Mouse (Mus musculus) bone marrow, adult 2 months (tissue): ENCODE measurements around the gene Ephb2. TPM values are rescaled to one million over a fixed set of nuclear protein-coding genes. Genes with fewer than 3 reads are reported as not detected.

Experiments used
- H3K27ac ChIP-seq: fragments of 200-500 bp; 2 replicates; pipeline ENCODE4 v1.5.1; 2012; ENCODE audit warnings: low read depth, mild to moderate bottlenecking, control low read depth, inconsistent platforms, low read length; ENCODE audit not compliant: control insufficient read depth, poor library complexity, insufficient read depth
- H3K4me1 ChIP-seq: fragments of 200-500 bp; 2 replicates; pipeline ENCODE4 v1.6.1; 2011; ENCODE audit warnings: low read length; ENCODE audit not compliant: control insufficient read depth, insufficient read depth
- H3K4me3 ChIP-seq: fragments of 200-500 bp; replicated peaks from 2 replicates; pipeline ENCODE3; 2011; ENCODE audit warnings: mild to moderate bottlenecking, low read depth, low read length, control low read depth; ENCODE audit not compliant: control insufficient read depth
- CTCF ChIP-seq: fragments of 200-500 bp; IDR thresholded peaks from 2 replicates; pipeline ENCODE4 v1.5.1; 2011; ENCODE audit warnings: low read length, control low read depth; ENCODE audit not compliant: control insufficient read depth, insufficient read depth
- POLR2A ChIP-seq: fragments of 200-500 bp; IDR thresholded peaks from 2 replicates; pipeline ENCODE4 v1.6.1; 2011; ENCODE audit warnings: low read depth, mild to moderate bottlenecking, control low read depth, low read length, borderline replicate concordance; ENCODE audit not compliant: control insufficient read depth
- whole genome bisulfite sequencing: fragments of 180-500 bp; shearing (Covaris S2); methylation state at CpG from one replicate; pipeline ENCODE4 v1.1.7; 2018; 5-methylcytosine and 5-hydroxymethylcytosine counted together
- polyA plus RNA-seq: library from polyadenylated mRNA; stranded (reverse); fragments of >200 nt; gene quantifications from 2 replicates; pipeline ENCODE4 v1.2.4, GENCODE M21; 2011; ENCODE audit warnings: low replicate concordance; ENCODE audit not compliant: missing spikeins, insufficient read depth, insufficient read length

Ephb2 gene
- polyA plus RNA-seq, 1 experiment = 5.1 TPM

GRCm38 (mm10) chr4:136678480-136678879, 157.3 kb downstream of the Ephb2 start:
- Histone ChIP-seq H3K4me3 (no peak overlapping the region), H3K4me1 (no peaks in the 10 kb centered on the region), H3K27ac (no peak overlapping the region)
- TF ChIP-seq CTCF (peak; percentile 94), POLR2A (no peak)
- 0% methylated on average over 3 of the region's 3 CpGs for WGBS

GRCm38 (mm10) chr4:136675439-136675838, 160.3 kb downstream of the Ephb2 start:
- H3K27ac ChIP-seq = no peak overlapping the region
- TF ChIP-seq POLR2A (no peak), CTCF (no peak)
- 83% methylated on average over 9 of the region's 9 CpGs for WGBS
- H3K4me3 ChIP-seq = no peak overlapping the region
- H3K4me1 ChIP-seq = no peaks in the 10 kb centered on the region

GRCm38 (mm10) chr4:136672335-136673090, 163.3 kb downstream of the Ephb2 start:
- 85% methylated on average over 19 of the region's 19 CpGs for WGBS
- no peaks in the 10 kb centered on the region for H3K4me1 ChIP-seq
- TF ChIP-seq POLR2A (no peak), CTCF (no peak)
- H3K4me3 ChIP-seq = no peak overlapping the region
- no peak overlapping the region for H3K27ac ChIP-seq

DNA sequence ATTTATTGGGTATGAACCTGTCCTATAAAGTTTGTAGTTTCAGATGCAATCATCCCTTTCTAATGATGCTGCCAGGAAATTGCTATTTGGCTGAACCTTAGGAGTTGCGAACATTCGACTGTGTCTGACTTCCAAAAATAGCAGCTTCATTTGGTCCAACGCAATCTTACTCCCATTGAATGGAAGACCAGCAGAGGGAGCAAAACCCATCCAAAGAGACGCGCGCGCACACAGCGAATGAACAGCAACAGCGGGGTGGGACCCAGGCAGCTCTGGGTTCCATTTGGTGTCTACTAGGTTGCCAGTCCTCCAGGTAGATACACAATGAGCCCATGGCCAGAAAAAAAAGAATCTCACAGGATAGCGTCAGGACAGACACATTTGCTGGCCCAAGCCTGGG, 168.0 kb downstream of the Ephb2 start:
- H3K27ac ChIP-seq = no peak overlapping the region
- H3K4me3 ChIP-seq = no peak overlapping the region
- H3K4me1 ChIP-seq = no peaks in the 10 kb centered on the region
- no peak for TF ChIP-seq POLR2A
- no peak for TF ChIP-seq CTCF
- WGBS = 67% methylated on average over 10 of the region's 10 CpGs

GRCm38 (mm10) chr4:136666002-136666401, 169.8 kb downstream of the Ephb2 start:
- H3K4me1 ChIP-seq = no peaks in the 10 kb centered on the region
- no peak overlapping the region for H3K4me3 ChIP-seq
- TF ChIP-seq POLR2A (no peak), CTCF (peak; percentile 44)
- 49% methylated on average over 4 of the region's 4 CpGs for WGBS
- H3K27ac ChIP-seq = no peak overlapping the region

DNA sequence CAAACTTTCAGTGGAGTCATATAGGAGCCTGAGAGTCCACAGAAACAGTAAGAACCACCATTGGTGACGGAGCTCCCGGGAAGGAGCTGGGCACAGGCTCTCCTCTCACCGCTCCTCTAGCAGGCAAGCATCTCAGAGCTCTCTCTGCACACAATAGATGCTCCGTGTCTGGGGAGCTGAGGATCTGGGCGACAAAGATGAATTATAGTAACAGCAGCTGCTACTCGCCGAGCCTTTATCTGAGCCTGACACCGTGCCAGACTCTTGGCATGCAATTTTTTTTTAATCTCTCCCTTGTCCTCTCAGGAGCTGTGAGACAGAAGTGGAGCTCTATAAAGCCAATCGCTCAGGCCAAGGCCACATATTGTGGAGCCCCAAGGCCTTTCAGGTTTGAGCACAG, 170.7 kb downstream of the Ephb2 start:
- Histone ChIP-seq H3K4me1 (no peaks in the 10 kb centered on the region), H3K27ac (no peak overlapping the region), H3K4me3 (no peak overlapping the region)
- WGBS = 83% methylated on average over 9 of the region's 9 CpGs
- TF ChIP-seq POLR2A (no peak), CTCF (no peak)

GRCm38 (mm10) chr4:136657914-136658313, 177.9 kb downstream of the Ephb2 start:
- no peak overlapping the region for H3K27ac ChIP-seq
- no peak overlapping the region for H3K4me3 ChIP-seq
- 17% methylated on average over 3 of the region's 3 CpGs for WGBS
- TF ChIP-seq CTCF = no peak
- no peak for TF ChIP-seq POLR2A
- no peaks in the 10 kb centered on the region for H3K4me1 ChIP-seq

GRCm38 (mm10) chr4:136653692-136654234, 182.0 kb downstream of the Ephb2 start:
- H3K4me3 ChIP-seq = no peak overlapping the region
- no peak overlapping the region for H3K27ac ChIP-seq
- no peak for TF ChIP-seq POLR2A
- no peak for TF ChIP-seq CTCF
- 45% methylated on average over 10 of the region's 10 CpGs for WGBS
- no peaks in the 10 kb centered on the region for H3K4me1 ChIP-seq

- Histone ChIP-seq H3K4me1 (no peaks in the 10 kb centered on the region), H3K4me3 (no peak overlapping the region), H3K27ac (no peak overlapping the region; the same call in 1 of the 2 replicates)
- 13% methylated on average over 6 of the region's 6 CpGs for WGBS
- TF ChIP-seq CTCF (no peak), POLR2A (no peak)
Observed at GRCm38 (mm10) chr4:136653019-136653418, 182.8 kb downstream of the Ephb2 start.
